Mouse (Mus musculus): Measurements from ENCODE around the gene Gm12184.

GRCm38 (mm10) chr11:48874465-48874864, 48.0 kb upstream of the Gm12184 start:
- no peak for TF ChIP-seq TAL1 (IDR thresholded peaks at IDR 0.05; ENCODE audit: low read length)
- TF ChIP-seq GATA1 (IDR thresholded peaks at IDR 0.05; ENCODE audit: low read length): no peak
